Comparison of ENCODE assay signal across 8 mouse cellular contexts in genomic region chr15:63996998-63997704, GRCm38 (mm10).
DNase-seq lines count a peak whose midpoint lies in the region; ATAC-seq and TF ChIP-seq lines count a peak whose summit lies in the region.

No protein-coding gene starts in this region.

- peak overlapping the region; percentile 96 for H3K4me3 ChIP-seq in heart, embryonic 10.5 days
- peak overlapping the region; percentile 84 for H3K4me3 ChIP-seq in G1E (ENCODE audit: low read depth, low read length)
- peak overlapping the region; percentile 89 for H3K4me3 ChIP-seq in embryonic facial prominence, embryonic 11.5 days (ENCODE audit: low read depth, low read length)
- H3K4me3 ChIP-seq in hindbrain, postnatal 0 days (ENCODE audit: low read length), result peak overlapping the region; percentile 88
- peak overlapping the region; percentile 68 for H3K4me3 ChIP-seq in thymus, adult 2 months (ENCODE audit: control insufficient read depth, insufficient read depth, low read length)

- H3K4me1 ChIP-seq in heart, embryonic 10.5 days, result peaks cover 34% of the 10 kb centered on the region
- peaks cover 35% of the 10 kb centered on the region for H3K4me1 ChIP-seq in G1E (ENCODE audit: insufficient read depth, low read depth, low read length)
- no peaks in the 10 kb centered on the region for H3K4me1 ChIP-seq in embryonic facial prominence, embryonic 11.5 days (ENCODE audit: control insufficient read depth, insufficient read depth, low read length)
- peaks cover 7% of the 10 kb centered on the region; the same call in 1 of the 2 replicates for H3K4me1 ChIP-seq in hindbrain, postnatal 0 days (ENCODE audit: insufficient read depth, low read length)
- H3K4me1 ChIP-seq in thymus, adult 2 months (replicated peaks; ENCODE audit: control insufficient read depth, insufficient read depth, low read length), result peaks cover 10% of the 10 kb centered on the region

- ATAC-seq in G1E (ENCODE audit: extremely low read depth, insufficient number of reproducible peaks, low FRiP score, poor library complexity, severe bottlenecking), result 0 out of 2 replicates have a peak, but pooled peaks have one; percentile 23
- ATAC-seq in embryonic facial prominence, embryonic 11.5 days (replicated peaks; ENCODE audit: insufficient number of reproducible peaks, low FRiP score, low TSS enrichment, low read depth), result no peak
- ATAC-seq in hindbrain, postnatal 0 days, result peak; percentile 55
- ATAC-seq in megakaryocyte progenitor cell, adult 5-6 weeks (replicated peaks; ENCODE audit: poor library complexity), result peak; percentile 15

- peak overlapping the region; percentile 88 for H3K9ac ChIP-seq in embryonic facial prominence, embryonic 11.5 days (replicated peaks; ENCODE audit: low read length)
- H3K9ac ChIP-seq in hindbrain, postnatal 0 days (replicated peaks; ENCODE audit: low read length), result peak overlapping the region; percentile 91

- no peaks in the 10 kb centered on the region for H3K27me3 ChIP-seq in heart, embryonic 10.5 days (ENCODE audit: insufficient read depth, poor library complexity, severe bottlenecking)
- H3K27me3 ChIP-seq in G1E (ENCODE audit: insufficient read depth, low read length), result no peaks in the 10 kb centered on the region
- H3K27me3 ChIP-seq in embryonic facial prominence, embryonic 11.5 days (ENCODE audit: control insufficient read depth, insufficient read depth, low read length), result no peaks in the 10 kb centered on the region
- H3K27me3 ChIP-seq in hindbrain, postnatal 0 days (ENCODE audit: insufficient read depth, low read length), result no peaks in the 10 kb centered on the region
- no peaks in the 10 kb centered on the region for H3K27me3 ChIP-seq in thymus, adult 2 months (ENCODE audit: control insufficient read depth, insufficient read depth, low read length)

- no peak for TF ChIP-seq POLR2A in thymus, adult 2 months (IDR thresholded peaks at IDR 0.05; ENCODE audit: control insufficient read depth, extremely low read depth, insufficient read depth, low read length, poor library complexity)

- no peaks in the 10 kb centered on the region for H3K36me3 ChIP-seq in heart, embryonic 10.5 days
- H3K36me3 ChIP-seq in G1E (replicated peaks), result peaks cover 23% of the 10 kb centered on the region
- H3K36me3 ChIP-seq in embryonic facial prominence, embryonic 11.5 days (replicated peaks; ENCODE audit: control insufficient read depth, insufficient read depth, low read depth, low read length), result no peaks in the 10 kb centered on the region
- H3K36me3 ChIP-seq in hindbrain, postnatal 0 days (ENCODE audit: insufficient read depth, low read length), result no peaks in the 10 kb centered on the region
- H3K36me3 ChIP-seq in thymus, adult 2 months (ENCODE audit: control insufficient read depth, insufficient read depth, low read length), result no peaks in the 10 kb centered on the region

- DNase-seq in heart, embryonic 10.5 days (ENCODE audit: low spot score), result no peak
- no peak for DNase-seq in heart, adult 8-10 months (ENCODE audit: low spot score)
- DNase-seq in G1E (ENCODE audit: low spot score), result peak; percentile 23
- peak; percentile 49 for DNase-seq in embryonic facial prominence, embryonic 11.5 days (ENCODE audit: low spot score)
- DNase-seq in hindbrain, postnatal 0 days (ENCODE audit: low spot score), result peak; percentile 45
- DNase-seq in thymus, adult 2 months, result peak; percentile 46
- DNase-seq in gastrocnemius, postnatal 25 days, result no peak

- no peak for TF ChIP-seq CTCF in G1E (IDR thresholded peaks at IDR 0.05; ENCODE audit: low read depth, low read length)
- TF ChIP-seq CTCF in hindbrain, postnatal 0 days (IDR thresholded peaks at IDR 0.05; ENCODE audit: low read depth), result no peak
- no peak for TF ChIP-seq CTCF in thymus, adult 2 months (IDR thresholded peaks at IDR 0.05; ENCODE audit: borderline replicate concordance, control insufficient read depth, extremely low read depth, insufficient read depth, low read length, poor library complexity)

- no peaks in the 10 kb centered on the region for H3K9me3 ChIP-seq in heart, embryonic 10.5 days
- no peaks in the 10 kb centered on the region for H3K9me3 ChIP-seq in G1E (replicated peaks)
- H3K9me3 ChIP-seq in embryonic facial prominence, embryonic 11.5 days (replicated peaks; ENCODE audit: control insufficient read depth, low read length), result no peaks in the 10 kb centered on the region
- no peaks in the 10 kb centered on the region for H3K9me3 ChIP-seq in hindbrain, postnatal 0 days (ENCODE audit: low read length)

- 1% methylated on average over 24 of the region's 24 CpGs for WGBS in heart, embryonic 10.5 days
- WGBS in embryonic facial prominence, embryonic 11.5 days, result 1% methylated on average over 24 of the region's 24 CpGs
- 2% methylated on average over 24 of the region's 24 CpGs for WGBS in hindbrain, postnatal 0 days
- WGBS in thymus, adult 2 months, result 5% methylated on average over 24 of the region's 24 CpGs

- H3K4me2 ChIP-seq in embryonic facial prominence, embryonic 11.5 days (ENCODE audit: low read depth, low read length), result peak overlapping the region; percentile 79
- peak overlapping the region; percentile 79 for H3K4me2 ChIP-seq in hindbrain, postnatal 0 days (ENCODE audit: low read depth, low read length)

- peak overlapping the region; percentile 98 for H3K27ac ChIP-seq in heart, embryonic 10.5 days
- H3K27ac ChIP-seq in embryonic facial prominence, embryonic 11.5 days (replicated peaks; ENCODE audit: low read depth, low read length), result peak overlapping the region; percentile 76
- peak overlapping the region; percentile 94 for H3K27ac ChIP-seq in hindbrain, postnatal 0 days
- H3K27ac ChIP-seq in thymus, adult 2 months (ENCODE audit: control insufficient read depth, insufficient read depth, low read length), result no peak overlapping the region

Comparison
In these comparisons a context has a peak if more than half of its experiments do, and no peak if none do; other contexts are left out.
1. DNase-seq: peak in G1E (single experiment), embryonic facial prominence, embryonic 11.5 days (single experiment), hindbrain, postnatal 0 days (single experiment) and thymus, adult 2 months (single experiment); none in heart, embryonic 10.5 days (single experiment), heart, adult 8-10 months (single experiment) and gastrocnemius, postnatal 25 days (single experiment).
2. Peak in every context shown above with its lines, with median percentiles within 50 percentile points of each other: H3K4me3 ChIP-seq.